Mouse (Mus musculus): ENCODE measurements around the gene Rcn3. TPM values are rescaled to one million over a fixed set of nuclear protein-coding genes. Genes with fewer than 3 reads are reported as not detected.

Rcn3 gene
- polyA plus RNA-seq, 1 experiment = 172 TPM

- DNase-seq = peak; percentile 92
Observed at GRCm38 (mm10) chr7:45053931-45054510, 38.0 kb downstream of the Rcn3 start.

GRCm38 (mm10) chr7:45053117-45053930 lies 38.7 kb downstream of the Rcn3 start:
- DNase-seq = peak; percentile 74
- Histone ChIP-seq H3K4me1 (ENCODE audit: control insufficient read depth, insufficient read depth, low read length) (peaks cover 8% of the 10 kb centered on the region), H3K4me3 (replicated peaks; ENCODE audit: extremely low read depth, low read depth, low read length) (peak overlapping the region; percentile 58)
- under 1% methylated on average over 45 of the region's 59 CpGs for WGBS
- TF ChIP-seq POLR2A (IDR thresholded peaks at IDR 0.05; ENCODE audit: borderline replicate concordance, extremely low read depth, low read depth, low read length) (peak; percentile 45; the same call in 1 of the 2 replicates), CTCF (IDR thresholded peaks at IDR 0.05; ENCODE audit: insufficient read depth, low read length) (no peak)

More at GRCm38 (mm10) chr7:45053931-45054510, 38.0 kb downstream of the Rcn3 start:
- Histone ChIP-seq H3K4me3 (replicated peaks; ENCODE audit: extremely low read depth, low read depth, low read length) (peak overlapping the region; percentile 58), H3K4me1 (ENCODE audit: control insufficient read depth, insufficient read depth, low read length) (peaks cover 8% of the 10 kb centered on the region)
- under 1% methylated on average over 33 of the region's 33 CpGs for WGBS
- TF ChIP-seq CTCF (IDR thresholded peaks at IDR 0.05; ENCODE audit: insufficient read depth, low read length) (no peak), POLR2A (IDR thresholded peaks at IDR 0.05; ENCODE audit: borderline replicate concordance, extremely low read depth, low read depth, low read length) (peak; percentile 87; the same call in 1 of the 2 replicates)

GRCm38 (mm10) chr7:45052862-45053116 lies 39.2 kb downstream of the Rcn3 start, which contains the start of gene Prr12:
TSS of gene Prr12 (minus strand) at chr7:45052881.
- TF ChIP-seq POLR2A (IDR thresholded peaks at IDR 0.05; ENCODE audit: borderline replicate concordance, extremely low read depth, low read depth, low read length) (no peak), CTCF (IDR thresholded peaks at IDR 0.05; ENCODE audit: insufficient read depth, low read length) (no peak)
- Histone ChIP-seq H3K4me1 (ENCODE audit: control insufficient read depth, insufficient read depth, low read length) (peaks cover 8% of the 10 kb centered on the region), H3K4me3 (replicated peaks; ENCODE audit: extremely low read depth, low read depth, low read length) (peak within 1 kb of the TSS; percentile 58)
- DNase-seq = no peak
- WGBS = 0% methylated on average over 11 of the region's 18 CpGs

GRCm38 (mm10) chr7:45052181-45052861 lies 39.7 kb downstream of the Rcn3 start:
- DNase-seq = peak; percentile 54
- peaks cover 8% of the 10 kb centered on the region for H3K4me1 ChIP-seq (ENCODE audit: control insufficient read depth, insufficient read depth, low read length)
- no peak for TF ChIP-seq CTCF (IDR thresholded peaks at IDR 0.05; ENCODE audit: insufficient read depth, low read length)
- TF ChIP-seq POLR2A (IDR thresholded peaks at IDR 0.05; ENCODE audit: borderline replicate concordance, extremely low read depth, low read depth, low read length) = no peak
- H3K4me3 ChIP-seq (replicated peaks; ENCODE audit: extremely low read depth, low read depth, low read length) = peak overlapping the region; percentile 58
- WGBS = under 1% methylated on average over 38 of the region's 38 CpGs

GRCm38 (mm10) chr7:45051601-45051974 lies 40.4 kb downstream of the Rcn3 start:
- TF ChIP-seq CTCF (IDR thresholded peaks at IDR 0.05; ENCODE audit: insufficient read depth, low read length) = no peak
- TF ChIP-seq POLR2A (IDR thresholded peaks at IDR 0.05; ENCODE audit: borderline replicate concordance, extremely low read depth, low read depth, low read length) = no peak
- Histone ChIP-seq H3K4me3 (replicated peaks; ENCODE audit: extremely low read depth, low read depth, low read length) (peak overlapping the region; percentile 25), H3K4me1 (ENCODE audit: control insufficient read depth, insufficient read depth, low read length) (peaks cover 8% of the 10 kb centered on the region)
- DNase-seq = no peak
- 13% methylated on average over 13 of the region's 13 CpGs for WGBS

GRCm38 (mm10) chr7:45050945-45051600 lies 40.9 kb downstream of the Rcn3 start:
- WGBS = 28% methylated on average over 16 of the region's 16 CpGs
- peaks cover 8% of the 10 kb centered on the region for H3K4me1 ChIP-seq (ENCODE audit: control insufficient read depth, insufficient read depth, low read length)
- TF ChIP-seq CTCF (IDR thresholded peaks at IDR 0.05; ENCODE audit: insufficient read depth, low read length) (no peak), POLR2A (IDR thresholded peaks at IDR 0.05; ENCODE audit: borderline replicate concordance, extremely low read depth, low read depth, low read length) (no peak)
- peak; percentile 31 for DNase-seq
- peak overlapping the region; percentile 25 for H3K4me3 ChIP-seq (replicated peaks; ENCODE audit: extremely low read depth, low read depth, low read length)

- 86% methylated on average over 23 of the region's 23 CpGs for WGBS
- no peak for DNase-seq
Observed at GRCm38 (mm10) chr7:45048923-45049657, 42.9 kb downstream of the Rcn3 start.

GRCm38 (mm10) chr7:45048001-45048890 lies 43.8 kb downstream of the Rcn3 start:
- Histone ChIP-seq H3K4me3 (replicated peaks; ENCODE audit: extremely low read depth, low read depth, low read length) (no peak overlapping the region), H3K4me1 (ENCODE audit: control insufficient read depth, insufficient read depth, low read length) (peaks cover 8% of the 10 kb centered on the region)
- no peak for TF ChIP-seq CTCF (IDR thresholded peaks at IDR 0.05; ENCODE audit: insufficient read depth, low read length)
- TF ChIP-seq POLR2A (IDR thresholded peaks at IDR 0.05; ENCODE audit: borderline replicate concordance, extremely low read depth, low read depth, low read length) = no peak
- DNase-seq = no peak
- 85% methylated on average over 38 of the region's 38 CpGs for WGBS

More at GRCm38 (mm10) chr7:45048923-45049657, 42.9 kb downstream of the Rcn3 start:
- H3K4me1 ChIP-seq (ENCODE audit: control insufficient read depth, insufficient read depth, low read length) = peaks cover 8% of the 10 kb centered on the region
- no peak overlapping the region for H3K4me3 ChIP-seq (replicated peaks; ENCODE audit: extremely low read depth, low read depth, low read length)
- TF ChIP-seq CTCF (IDR thresholded peaks at IDR 0.05; ENCODE audit: insufficient read depth, low read length) = no peak

Measured in lung, adult 2 months (tissue).